Mouse (Mus musculus) heart, postnatal 4 days (tissue): ENCODE measurements at regions not wholly inside any gene's neighbourhood (a gene's known extent, or its start where the extent isn't known, plus 50 kb on each side); places are given as distances from the start of the nearest gene placed in this dataset.
"Not testable (repeated sequence)": the region's sequence is repeated elsewhere in the genome, so short reads cannot be mapped to it uniquely, and the experiment has no call there.

ENCODE experiments used
- DNase-seq: peaks from one replicate; pipeline ENCODE4 v3.0.0; 2021

- DNase-seq, result not testable (repeated sequence)
These were observed 78.5 kb downstream of the 1700010I14Rik start for GRCm38 (mm10) chr17:9066633-9067032.

- DNase-seq, result no peak
These were observed 80.9 kb downstream of the 1700010I14Rik start for GRCm38 (mm10) chr17:9068859-9069602.

GRCm38 (mm10) chr17:9083629-9084028, 95.5 kb downstream of the 1700010I14Rik start:
- no peak for DNase-seq

- no peak for DNase-seq
These were observed 139.7 kb downstream of the 1700010I14Rik start for GRCm38 (mm10) chr17:9127866-9128265.

- DNase-seq, result no peak
These were observed 157.6 kb downstream of the 1700010I14Rik start for GRCm38 (mm10) chr17:9145605-9146223.

- no peak for DNase-seq
These were observed 162.5 kb downstream of the 1700010I14Rik start for GRCm38 (mm10) chr17:9150654-9151053.

- no peak for DNase-seq
These were observed 174.0 kb downstream of the 1700010I14Rik start for GRCm38 (mm10) chr17:9162148-9162547.

- DNase-seq, result no peak
These were observed 174.5 kb downstream of the 1700010I14Rik start for GRCm38 (mm10) chr17:9162676-9163075.

GRCm38 (mm10) chr17:9163285-9163684, 175.2 kb downstream of the 1700010I14Rik start:
- DNase-seq, result no peak

- no peak for DNase-seq
These were observed 176.4 kb downstream of the 1700010I14Rik start for GRCm38 (mm10) chr17:9164501-9164900.

- DNase-seq, result peak; percentile 36
These were observed 179.0 kb downstream of the 1700010I14Rik start for GRCm38 (mm10) chr17:9167161-9167560.

GRCm38 (mm10) chr17:9167571-9168201, 179.6 kb downstream of the 1700010I14Rik start:
- DNase-seq, result peak; percentile 10

GRCm38 (mm10) chr17:9168411-9168810, 180.3 kb downstream of the 1700010I14Rik start:
- peak; percentile 83 for DNase-seq

GRCm38 (mm10) chr17:9169371-9169770, 181.2 kb downstream of the 1700010I14Rik start:
- peak; percentile 79 for DNase-seq

- no peak for DNase-seq
These were observed 209.0 kb downstream of the 1700010I14Rik start for GRCm38 (mm10) chr17:9197160-9197559.

GRCm38 (mm10) chr17:9200386-9200785, 212.3 kb downstream of the 1700010I14Rik start:
- DNase-seq, result no peak

- no peak for DNase-seq
These were observed 214.4 kb downstream of the 1700010I14Rik start for GRCm38 (mm10) chr17:9202496-9202895.

- no peak for DNase-seq
These were observed 211.2 kb upstream of the Gm17728 start for GRCm38 (mm10) chr17:9210626-9211025.

GRCm38 (mm10) chr17:9223097-9223496, 198.8 kb upstream of the Gm17728 start:
- DNase-seq, result no peak

GRCm38 (mm10) chr17:9227872-9228575, 193.8 kb upstream of the Gm17728 start:
- DNase-seq, result peak; percentile 13

GRCm38 (mm10) chr17:9235141-9235571, 186.7 kb upstream of the Gm17728 start:
- DNase-seq, result no peak

- DNase-seq, result no peak
These were observed 163.2 kb upstream of the Gm17728 start for GRCm38 (mm10) chr17:9258646-9259170.

- DNase-seq, result no peak
These were observed 153.1 kb upstream of the Gm17728 start for GRCm38 (mm10) chr17:9268776-9269175.
